Mouse (Mus musculus) cerebellum, postnatal 36 days (tissue): Measurements from ENCODE around the gene Hhat.
A peak's percentile ranks its signal among the peaks of the same experiment; 100 is the strongest.

ENCODE experiments used
- DNase-seq, 2 experiments: peaks; one replicate each; pipeline ENCODE4 v3.0.0; 2021 to 2022; ENCODE audit warnings: mixed read lengths in 2 of 2

The Hhat gene

DNA sequence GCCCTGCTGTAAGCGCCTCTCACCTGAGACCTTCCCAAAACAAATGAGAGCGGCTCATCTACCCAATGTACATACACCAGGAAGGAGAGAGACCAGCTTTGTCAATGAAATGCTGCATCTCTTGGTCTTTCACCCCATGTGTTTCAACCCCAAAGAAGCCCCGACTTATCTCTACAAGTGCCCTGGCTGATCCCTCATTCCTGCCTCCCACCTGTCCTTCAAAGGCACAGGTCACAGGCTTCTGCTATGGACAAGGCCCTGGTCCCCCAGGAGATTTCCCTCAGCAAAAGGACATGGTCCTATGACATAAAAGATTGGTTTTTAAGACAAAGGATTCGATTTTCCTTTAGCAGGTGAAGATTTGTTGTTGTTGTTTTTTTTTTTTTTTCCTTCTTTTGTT lies 227.3 kb downstream of the Hhat start:
- no peak for DNase-seq

DNA sequence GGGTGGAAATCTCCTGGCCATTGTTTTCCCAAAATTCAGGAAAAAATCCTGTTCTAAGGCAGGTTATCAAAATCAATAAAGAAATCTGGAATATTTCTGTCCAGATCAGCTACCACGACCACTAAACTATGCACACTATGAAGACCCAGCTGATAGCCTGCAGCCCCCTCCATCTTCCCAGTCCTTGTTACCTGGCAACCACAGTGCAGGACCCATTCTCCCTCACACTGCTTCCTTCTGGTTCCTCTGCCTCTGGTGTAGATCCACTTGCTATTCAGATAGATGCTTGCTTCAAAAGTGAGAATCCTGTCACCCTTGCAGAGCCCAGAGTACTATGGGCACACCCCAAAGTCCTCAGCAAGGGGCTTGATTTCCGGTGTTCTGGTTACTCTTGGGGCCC lies 228.9 kb downstream of the Hhat start:
- DNase-seq = no peak

DNA sequence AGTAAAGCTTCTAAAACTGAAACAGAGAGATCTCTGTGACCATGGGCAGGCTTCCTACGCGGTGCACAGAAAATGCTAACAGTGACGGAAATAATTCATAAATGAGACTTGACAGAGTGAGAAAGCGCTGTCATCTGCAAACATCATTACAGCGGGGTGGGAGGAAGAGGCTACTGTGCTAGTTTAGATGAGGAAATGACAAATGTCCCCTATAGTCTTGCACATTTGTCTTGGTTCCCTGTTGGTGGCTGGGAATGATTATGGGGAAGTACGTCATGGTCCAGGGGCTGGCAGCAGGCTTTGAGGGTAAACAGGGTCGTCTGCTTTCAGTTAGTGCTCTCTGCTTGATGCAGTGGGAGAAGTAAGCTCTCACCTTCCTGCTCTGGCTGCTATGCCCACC lies 233.9 kb downstream of the Hhat start:
- no peak for DNase-seq

DNA sequence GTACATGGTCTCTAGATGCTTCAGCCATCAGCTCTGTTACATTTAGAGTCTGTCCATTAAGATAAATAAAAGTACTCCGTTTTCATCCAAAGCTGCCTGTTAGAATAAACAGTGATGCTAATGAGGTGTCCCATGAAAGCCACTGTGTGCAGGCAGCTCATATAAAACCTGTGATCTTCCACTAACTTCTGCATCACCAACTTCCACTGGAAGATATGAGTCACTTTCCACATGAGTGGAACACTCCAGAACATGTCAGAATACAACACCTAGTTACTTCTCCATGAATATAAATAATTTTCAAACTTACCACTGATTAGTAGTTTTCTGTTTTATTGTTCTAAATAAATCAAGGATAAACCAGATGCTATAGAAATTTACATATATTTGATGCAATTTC lies 234.6 kb downstream of the Hhat start:
- no peak for DNase-seq

DNA sequence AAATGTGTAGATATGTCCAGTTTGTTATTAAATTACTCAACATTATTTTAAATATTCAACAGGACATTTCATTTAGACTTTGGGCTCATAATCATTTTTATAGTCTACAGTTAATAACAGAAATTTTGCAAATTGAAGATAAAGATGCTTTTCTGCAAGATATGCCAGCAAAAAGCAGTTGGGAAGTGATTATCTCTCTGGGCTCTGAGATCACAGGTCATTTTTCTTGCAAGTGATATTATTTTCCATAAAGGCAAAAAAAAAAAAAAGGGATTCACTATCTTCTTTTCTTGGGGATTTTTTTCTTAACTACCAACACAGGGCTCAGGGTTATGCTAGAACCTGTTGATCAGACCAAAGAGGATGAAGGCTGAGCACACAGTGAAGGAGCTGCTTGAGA lies 238.0 kb downstream of the Hhat start:
- no peak for DNase-seq

DNA sequence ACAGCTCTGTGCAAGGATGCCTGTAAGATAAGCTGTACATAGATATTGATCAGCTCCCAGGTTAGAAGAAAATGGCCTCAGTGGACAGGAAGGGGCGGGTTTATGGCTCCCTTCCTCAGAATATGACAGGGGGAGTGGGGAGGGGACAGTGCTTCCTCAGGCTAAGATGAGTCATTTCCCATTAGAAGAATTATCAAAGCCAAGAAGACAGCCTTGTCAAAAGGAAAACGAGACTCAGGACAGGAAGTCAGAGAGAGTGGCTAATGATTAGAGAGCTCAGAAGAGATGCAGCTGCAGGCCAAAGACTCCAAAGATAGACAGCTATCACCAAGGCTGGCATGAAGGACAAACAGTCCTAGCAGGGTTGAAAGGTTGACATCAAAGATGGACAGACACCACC lies 238.8 kb downstream of the Hhat start:
- DNase-seq = no peak

DNA sequence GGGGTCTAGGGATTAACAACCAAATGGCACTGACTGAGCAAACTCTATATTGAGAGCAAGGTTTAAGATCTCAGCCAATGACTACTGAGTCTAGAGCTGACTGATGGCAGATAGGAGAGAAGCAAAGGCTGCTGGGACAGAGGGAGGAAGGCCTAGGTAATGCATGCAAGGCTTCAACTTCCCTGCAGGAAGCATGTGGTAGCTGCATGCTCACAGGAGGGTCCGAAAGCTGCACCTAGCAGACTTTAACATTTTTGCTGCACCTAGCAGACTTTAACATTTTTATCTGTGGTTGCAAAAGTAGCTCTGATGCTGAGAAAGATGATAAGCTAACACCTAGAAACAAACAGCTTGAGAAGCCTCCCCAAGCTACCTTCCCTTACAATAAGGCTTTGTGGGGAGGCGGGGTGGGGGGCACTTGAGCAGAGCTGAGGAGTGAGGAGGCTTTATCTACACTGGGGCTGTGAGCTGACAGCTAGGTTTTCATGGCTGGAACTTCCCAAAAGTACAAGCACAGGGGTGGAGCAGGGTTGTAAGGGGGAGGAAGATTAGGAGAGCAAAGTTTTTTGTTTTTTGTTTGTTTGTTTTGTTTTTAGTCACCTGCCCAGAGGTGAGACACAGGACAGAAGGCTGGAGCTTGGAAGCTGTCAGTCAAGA lies 239.4 kb downstream of the Hhat start:
- DNase-seq = no peak

DNA sequence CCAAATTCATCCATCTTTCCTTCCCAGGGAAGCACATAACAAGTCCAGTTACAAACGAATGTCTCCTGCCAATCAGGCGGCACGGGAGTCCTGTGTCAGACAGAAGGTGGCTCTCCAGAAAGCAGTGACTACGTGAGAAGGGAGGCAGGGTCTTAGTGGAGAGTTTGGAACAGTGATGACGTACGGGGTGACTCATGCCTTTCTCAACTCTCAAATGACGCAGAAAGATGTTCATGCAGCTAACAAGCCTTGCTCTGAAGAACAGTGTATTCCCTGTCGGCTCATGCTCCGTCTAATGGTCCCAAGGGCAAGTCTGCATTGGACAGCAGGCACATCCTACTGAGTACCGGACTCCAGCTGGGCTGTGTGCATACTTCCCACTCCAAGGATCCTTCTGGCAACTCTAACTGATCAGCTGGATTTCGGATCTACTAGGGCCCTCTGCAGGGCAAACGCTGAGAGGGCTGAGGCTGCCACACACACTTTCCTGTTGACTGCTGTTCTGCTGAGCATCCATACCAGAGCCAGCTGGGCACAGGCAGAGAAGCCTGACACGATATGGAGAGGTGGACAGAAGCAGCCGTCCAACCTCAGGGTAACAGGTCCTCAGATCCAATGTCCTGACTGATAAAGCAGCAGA lies 245.2 kb downstream of the Hhat start:
- DNase-seq = peak in 1 of 2 experiments; percentile 28

DNA sequence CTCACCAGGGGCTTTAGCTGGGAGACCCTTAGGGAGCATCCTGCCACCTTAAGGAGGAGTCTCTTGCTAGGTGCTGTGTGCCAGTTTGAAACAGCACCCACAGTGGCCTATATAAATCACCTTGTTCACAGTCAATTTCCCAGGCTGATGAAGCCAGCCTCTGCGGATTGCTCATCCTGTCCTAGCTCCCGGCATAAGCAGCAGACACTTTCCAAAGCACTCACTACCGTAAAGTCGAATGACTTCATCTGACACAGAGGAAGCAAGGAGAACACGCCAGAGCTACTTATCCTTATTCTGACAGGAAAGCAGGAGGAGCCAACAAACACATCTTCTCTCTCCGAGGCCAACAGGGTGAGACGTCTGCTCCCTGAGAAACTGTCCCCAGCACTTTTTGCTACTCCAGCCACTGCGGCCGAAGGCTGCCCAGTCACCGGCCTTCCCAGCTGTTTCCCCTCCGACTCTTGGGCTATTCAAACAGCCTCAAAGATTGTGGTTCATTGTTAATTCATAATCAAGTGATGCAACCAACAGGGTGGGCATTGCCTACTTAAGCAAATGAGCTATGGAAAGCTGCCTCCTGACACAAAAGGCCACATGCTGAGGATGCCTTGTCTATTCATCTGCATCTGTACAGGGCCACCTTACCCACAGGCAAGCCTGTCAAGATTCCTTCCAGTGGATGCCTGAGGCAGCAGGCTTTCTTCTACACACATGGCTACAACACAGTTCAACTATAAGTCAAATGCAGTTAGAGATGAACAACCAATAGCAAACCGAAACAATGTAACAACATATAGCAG lies 248.4 kb downstream of the Hhat start:
- DNase-seq = no peak

DNA sequence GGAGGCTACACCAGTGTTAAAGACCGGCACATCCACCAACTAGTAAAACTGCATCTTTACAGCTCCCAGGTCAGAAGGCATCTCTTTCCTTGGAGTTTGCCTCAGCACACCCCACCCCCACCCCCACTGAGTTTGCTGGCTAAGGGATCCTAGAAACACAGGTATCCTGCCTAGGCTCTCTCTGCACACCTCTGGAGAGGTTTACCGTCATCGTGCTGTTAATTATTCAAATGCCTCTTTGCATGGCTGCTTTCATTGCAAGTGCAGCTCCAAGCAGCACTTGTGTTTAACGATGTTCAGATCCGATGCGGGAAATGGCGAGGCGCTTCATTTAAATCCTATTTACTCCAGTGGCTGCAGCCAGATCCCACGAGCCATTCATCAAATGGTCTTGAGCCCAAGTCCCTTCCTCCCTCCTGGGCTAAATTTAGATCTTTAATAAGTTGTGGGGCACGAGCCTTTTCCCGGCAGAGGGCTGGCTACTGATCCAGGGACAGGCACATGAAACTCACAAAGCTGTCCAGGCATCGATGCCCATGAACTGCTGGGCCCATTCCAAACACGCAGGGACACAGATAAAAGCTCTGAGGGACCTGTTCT lies 250.1 kb downstream of the Hhat start:
- DNase-seq = no peak

DNA sequence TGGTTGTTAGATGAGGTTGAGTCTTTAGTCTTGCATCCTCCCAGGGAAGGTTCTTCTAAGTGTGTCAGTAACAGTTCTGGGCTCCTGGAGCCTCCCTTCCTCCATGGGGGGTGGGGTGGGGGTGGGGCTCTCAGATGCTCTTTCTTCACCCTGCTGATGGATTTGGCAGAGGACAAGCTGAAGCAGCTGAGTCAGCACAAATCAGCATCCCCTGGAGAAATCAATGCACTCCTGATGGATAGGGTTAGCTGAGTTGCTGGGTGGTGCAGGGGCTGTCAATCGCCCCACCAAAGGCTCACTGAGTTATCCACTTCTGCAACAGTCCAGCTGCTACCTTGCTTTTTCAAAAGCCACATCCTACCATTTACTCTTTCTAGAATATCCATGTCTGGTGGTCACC lies 251.3 kb downstream of the Hhat start:
- no peak for DNase-seq

DNA sequence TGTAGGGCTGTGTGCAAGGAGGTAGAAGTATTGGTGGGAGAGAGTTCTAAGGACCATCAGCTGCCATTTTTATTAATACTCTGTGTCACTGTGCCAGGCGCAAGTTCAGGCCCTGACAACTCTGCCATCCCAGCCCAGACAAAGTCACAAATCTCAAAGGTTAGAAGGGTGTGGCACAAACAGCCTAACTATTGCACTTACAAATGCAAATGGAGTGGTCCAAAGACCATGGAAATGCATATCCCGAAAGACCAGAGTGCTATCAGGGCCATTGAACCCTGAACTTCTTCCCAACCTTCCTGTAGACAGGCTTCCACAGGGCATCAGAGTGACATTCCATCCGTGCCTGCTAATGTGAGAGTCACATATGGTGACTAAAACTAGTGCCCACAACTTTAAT lies 255.7 kb downstream of the Hhat start:
- no peak for DNase-seq

DNA sequence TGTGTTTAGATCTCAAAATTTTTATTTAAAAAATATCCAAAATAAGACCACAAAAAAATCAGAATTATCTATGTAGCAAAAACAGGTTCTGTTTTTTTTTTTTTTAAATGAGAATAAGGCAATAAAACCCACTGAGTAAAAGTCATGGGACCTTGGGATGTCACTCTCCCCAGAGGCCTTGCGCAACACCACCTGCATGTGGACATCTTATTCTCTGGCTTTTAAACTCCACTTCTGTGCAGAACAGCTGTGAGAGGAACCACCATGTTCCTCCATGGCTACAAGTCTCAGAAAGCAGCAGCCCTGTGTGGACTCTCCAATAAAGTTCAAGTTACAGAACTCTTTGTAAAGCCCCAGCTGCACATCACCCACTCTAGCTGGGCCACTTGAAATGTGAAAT lies 258.2 kb downstream of the Hhat start:
- no peak for DNase-seq

DNA sequence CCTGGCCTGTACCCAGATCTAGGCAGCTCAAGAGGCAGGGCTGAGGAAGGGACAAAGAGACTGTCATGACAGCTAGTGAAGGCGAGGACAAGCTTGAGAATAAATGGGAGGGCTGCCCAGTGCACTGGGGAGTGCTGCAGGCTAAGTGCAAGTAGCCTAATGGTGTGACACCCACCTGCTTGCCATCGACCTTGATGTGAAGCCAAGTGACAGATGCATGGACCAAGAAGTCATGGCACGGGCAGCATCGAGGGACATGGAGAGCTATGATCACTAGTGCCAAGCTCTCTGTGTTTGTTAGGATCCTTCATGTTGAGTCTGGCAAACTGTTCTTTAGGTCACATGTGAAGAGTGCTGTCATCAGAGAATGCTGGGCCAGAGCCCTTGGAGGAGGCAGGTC lies 267.4 kb downstream of the Hhat start:
- DNase-seq = peak in 1 of 2 experiments; percentile 43

DNA sequence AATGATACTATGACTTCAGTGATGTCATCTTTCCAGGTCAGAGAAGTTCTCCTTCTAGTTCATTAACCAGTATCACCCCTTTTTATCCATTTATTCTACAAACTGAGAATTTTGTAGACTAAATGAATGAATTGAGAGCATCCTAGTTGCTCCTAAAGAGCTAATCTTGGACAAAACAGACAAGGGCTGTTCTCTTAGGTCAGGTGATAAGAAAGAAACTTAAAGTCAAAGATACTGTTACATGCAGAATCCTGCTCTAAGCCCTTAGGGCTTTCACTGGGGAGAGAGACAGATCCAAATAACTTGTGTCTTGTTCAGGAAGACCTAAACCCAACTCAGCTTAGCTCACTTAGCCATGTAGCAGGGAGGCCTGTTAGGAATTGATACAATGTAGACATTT lies 268.2 kb downstream of the Hhat start:
- no peak for DNase-seq

DNA sequence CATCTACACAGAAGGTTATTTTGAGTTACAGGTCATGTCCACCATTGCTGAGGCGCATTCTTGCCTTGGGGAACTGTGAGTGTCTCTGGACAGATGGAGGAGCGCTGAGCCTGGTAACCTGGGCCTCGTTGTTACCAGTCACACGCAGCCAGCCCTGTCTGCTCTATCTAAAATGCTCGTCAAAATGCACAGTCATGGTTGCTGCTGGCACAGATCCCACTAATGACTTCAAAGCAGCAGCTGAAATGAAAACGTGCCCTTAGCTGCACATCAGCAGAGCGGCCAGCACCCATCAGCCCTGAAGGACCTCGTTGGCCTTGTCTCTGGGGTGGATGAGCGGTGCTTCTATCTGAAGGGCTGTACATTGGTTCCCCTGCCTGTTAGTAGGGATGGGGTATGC lies 269.0 kb downstream of the Hhat start:
- DNase-seq = peak in 1 of 2 experiments; percentile 25

DNA sequence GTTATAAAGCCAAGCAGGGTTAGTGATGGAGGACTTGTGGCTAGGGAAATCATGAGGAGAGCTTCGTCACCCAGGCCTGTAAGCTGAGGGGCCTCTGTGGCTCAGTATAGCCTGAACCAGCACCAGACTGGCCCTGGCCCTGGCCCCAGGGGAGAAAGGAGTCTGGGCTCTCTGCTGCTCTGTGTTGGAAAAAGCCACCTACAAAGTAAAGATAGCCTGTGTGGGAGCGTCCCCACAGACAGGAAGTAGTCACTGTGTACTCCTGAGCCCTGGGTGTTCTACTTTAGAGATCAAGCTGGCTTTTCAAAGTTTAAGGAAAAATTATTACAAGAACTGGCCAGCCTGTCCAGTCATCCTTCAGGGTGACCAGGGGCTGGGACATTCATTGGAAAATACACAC lies 273.5 kb downstream of the Hhat start:
- DNase-seq = no peak

DNA sequence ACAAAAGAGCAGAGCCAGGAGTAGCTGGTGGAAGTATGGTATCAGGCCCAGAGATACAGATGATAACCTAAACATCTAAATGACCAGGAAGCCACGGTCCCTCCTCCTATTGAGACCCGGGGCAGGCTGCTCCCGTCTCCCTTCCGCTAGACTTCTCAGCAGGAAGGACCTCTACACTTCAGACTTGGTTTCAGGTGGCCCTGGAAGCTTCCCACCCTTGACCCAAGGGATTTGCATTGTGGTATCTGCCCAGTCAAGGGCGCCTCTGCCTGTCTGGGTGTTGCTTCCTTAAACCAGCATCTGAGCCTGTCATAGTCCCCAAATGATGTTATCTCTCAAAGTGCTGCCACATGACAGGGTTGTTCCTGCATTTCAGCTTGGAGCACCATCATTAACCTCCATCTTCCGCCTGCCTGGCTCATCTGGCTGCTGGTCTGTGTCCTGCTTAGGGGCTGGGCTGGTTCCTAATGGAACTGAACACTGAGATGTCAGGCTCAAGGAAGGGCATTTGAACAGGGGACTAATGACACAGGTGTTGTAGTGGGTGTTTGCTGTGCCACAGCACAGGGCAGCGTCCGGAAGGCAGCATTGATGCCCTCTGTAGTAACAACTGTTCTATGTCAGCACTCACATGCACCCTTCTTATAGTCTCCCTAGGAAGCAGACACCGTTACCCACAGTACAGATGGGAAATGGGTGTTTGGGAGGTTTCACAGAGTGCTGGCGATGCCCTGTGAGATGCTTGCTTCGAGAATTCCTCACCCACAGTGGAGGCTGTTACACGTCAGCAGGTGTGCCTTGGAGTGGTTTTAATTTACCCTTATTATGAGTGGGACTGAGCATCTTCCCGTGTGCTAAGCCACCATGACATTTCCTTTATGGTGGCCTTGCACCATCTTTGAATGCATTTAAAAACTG lies 280.9 kb downstream of the Hhat start:
- DNase-seq = no peak

DNA sequence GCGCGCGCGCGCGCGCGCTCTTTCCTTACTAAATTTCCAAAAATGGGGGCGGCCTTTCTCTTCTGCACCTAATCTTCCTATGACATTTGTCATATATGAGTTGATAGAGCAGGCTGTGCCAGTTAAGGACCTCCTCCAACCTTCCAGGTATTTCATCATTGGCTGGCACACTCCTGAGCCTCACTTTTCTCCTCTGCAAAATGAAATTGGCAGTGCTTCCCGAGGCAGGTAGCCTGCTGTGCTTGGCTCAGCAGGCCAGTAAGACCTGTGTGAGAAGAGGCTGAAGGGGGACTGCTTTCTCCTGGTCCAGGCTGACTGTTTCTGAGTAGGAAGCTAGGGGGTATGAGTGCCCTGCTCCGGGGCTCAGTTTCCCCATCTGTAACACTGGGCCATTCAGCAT lies 283.5 kb downstream of the Hhat start:
- peak; percentile 65 to 72 for DNase-seq

DNA sequence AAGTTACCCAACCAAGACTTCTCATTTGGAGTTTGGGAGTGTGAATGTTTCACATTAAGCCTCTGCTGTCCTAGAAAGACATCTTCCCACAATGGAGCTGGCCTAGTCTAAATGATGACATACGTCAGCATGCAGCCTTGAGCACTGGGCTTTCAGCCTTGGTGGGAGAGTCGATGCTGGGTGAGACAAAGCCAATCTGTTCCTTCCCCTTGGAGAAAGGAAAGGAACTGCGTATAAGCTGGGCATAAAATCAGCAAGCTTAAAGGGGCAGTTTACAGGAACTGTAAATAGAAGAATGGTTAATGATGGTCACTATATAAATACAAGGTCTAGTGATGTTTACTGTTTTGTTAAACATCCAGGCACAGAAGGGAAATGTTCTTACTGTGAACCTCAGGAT lies 286.0 kb downstream of the Hhat start:
- DNase-seq = no peak

DNA sequence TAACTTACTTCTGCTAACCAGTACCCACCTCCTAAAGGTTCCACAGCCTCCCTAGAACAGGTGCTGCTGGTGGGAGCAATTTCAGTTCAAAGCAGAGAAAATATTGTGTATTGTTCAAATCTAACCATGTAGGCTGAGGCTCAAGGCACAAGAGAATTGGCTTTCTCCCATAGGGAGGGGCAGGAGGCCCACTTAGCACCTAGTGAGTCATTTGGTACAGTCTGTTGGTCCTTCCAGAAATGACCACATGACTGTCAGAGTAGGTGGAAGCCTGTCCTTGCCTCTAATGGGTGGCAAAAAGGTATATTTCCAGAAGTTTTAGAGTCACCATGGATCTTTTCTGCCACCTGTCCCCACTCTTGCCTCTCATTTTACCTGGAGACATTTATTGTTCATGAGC lies 289.6 kb downstream of the Hhat start:
- DNase-seq = no peak

DNA sequence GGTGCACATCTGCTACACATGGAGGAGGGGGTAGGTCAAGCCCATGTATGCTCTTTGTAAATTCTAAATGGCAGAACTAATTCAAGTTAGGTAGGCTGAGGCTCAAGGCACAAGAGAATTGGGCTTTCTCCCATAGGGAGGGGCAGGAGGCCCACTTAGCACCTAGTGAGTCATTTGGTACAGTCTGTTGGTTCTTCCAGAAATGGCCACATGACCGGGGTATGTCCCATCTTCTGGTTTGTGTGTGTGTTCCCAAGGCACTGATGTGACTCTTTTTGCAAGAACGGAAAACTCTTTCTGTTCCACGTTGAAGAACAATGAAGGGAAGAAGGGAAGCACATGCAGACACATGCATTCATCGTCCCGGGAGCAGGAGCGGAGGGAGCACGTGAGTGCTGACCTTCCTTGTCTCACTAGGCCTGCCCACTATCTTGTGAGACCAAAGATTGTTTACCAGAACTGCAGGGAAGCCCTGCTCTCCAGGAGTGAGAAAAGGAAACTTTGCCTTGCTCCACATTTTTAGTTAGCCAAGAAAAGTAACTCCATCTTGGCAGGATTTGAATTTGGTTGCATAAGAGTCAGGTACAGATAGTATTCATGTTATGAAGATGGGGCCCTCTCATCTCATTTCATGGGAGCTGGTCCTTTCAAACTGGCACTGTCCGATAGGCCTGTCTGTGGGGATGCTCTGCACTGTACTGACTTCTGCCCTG lies 290.8 kb downstream of the Hhat start:
- DNase-seq = no peak
